Mouse (Mus musculus) forebrain, embryonic 11.5 days (tissue): ENCODE measurements around the gene Cadm4. TPM values are rescaled to one million over a fixed set of nuclear protein-coding genes. Genes with fewer than 3 reads are reported as not detected.

Experiments used
- ATAC-seq: fragments of 200-750 bp; cut with Nextera tagmentation; replicated peaks from 2 replicates; pipeline ENCODE4 v1.8.0; 2017; ENCODE audit warnings: moderate TSS enrichment; ENCODE audit not compliant: low FRiP score
- DNase-seq: peaks from one replicate; pipeline ENCODE4 v3.0.0-alpha.2; 2017; ENCODE audit warnings: low spot score
- H3K27ac ChIP-seq: fragments of 300-500 bp; sonication (generic); 2 replicates; pipeline ENCODE4 v1.5.1; 2014; ENCODE audit warnings: low read depth, low read length
- H3K27me3 ChIP-seq: fragments of 300-500 bp; sonication (generic); 2 replicates; pipeline ENCODE4 v1.6.1; 2014; ENCODE audit warnings: mild to moderate bottlenecking, low read length, mixed read lengths; ENCODE audit not compliant: control insufficient read depth, insufficient read depth
- H3K36me3 ChIP-seq: fragments of 300-500 bp; sonication (generic); 2 replicates; pipeline ENCODE4 v1.6.1; 2014; ENCODE audit warnings: mild to moderate bottlenecking, low read length, moderate library complexity, mixed read lengths; ENCODE audit not compliant: control insufficient read depth, insufficient read depth
- H3K4me1 ChIP-seq: fragments of 300-500 bp; sonication (generic); replicated peaks from 2 replicates; pipeline ENCODE4 v1.6.1; 2014; ENCODE audit warnings: low read length, mixed read lengths; ENCODE audit not compliant: control insufficient read depth, insufficient read depth
- H3K4me2 ChIP-seq: fragments of 300-500 bp; sonication (generic); 2 replicates; pipeline ENCODE4 v1.6.1; 2014; ENCODE audit warnings: low read depth, mild to moderate bottlenecking, low read length, moderate library complexity, mixed read lengths; ENCODE audit not compliant: severe bottlenecking
- H3K4me3 ChIP-seq: fragments of 300-500 bp; sonication (generic); 2 replicates; pipeline ENCODE4 v1.5.1; 2014; ENCODE audit warnings: low read depth, low read length
- H3K9ac ChIP-seq: fragments of 300-500 bp; sonication (generic); 2 replicates; pipeline ENCODE4 v1.6.1; 2014; ENCODE audit warnings: low read length
- H3K9me3 ChIP-seq: fragments of 300-500 bp; sonication (generic); 2 replicates; pipeline ENCODE4 v1.6.1; 2016; ENCODE audit warnings: low read length, mixed read lengths; ENCODE audit not compliant: control insufficient read depth
- WGBS: fragments of 180-500 bp; shearing (Covaris S2); extraction: QIAGEN DNeasy Blood & Tissue Kit; methylation state at CpG from one replicate; pipeline ENCODE4 v1.1.7; 2014; 5-methylcytosine and 5-hydroxymethylcytosine counted together
- polyA plus RNA-seq: library from polyadenylated mRNA; unstranded; fragments of >200 nt; fragmentation: Nextera tagmentation; extraction: Ambion mirVana; gene quantifications from 2 replicates; pipeline ENCODE4 v1.2.1, GENCODE M21; 2014

The Cadm4 gene
- polyA plus RNA-seq, 1 experiment from 2014 or later, result 7.1 TPM

DNA sequence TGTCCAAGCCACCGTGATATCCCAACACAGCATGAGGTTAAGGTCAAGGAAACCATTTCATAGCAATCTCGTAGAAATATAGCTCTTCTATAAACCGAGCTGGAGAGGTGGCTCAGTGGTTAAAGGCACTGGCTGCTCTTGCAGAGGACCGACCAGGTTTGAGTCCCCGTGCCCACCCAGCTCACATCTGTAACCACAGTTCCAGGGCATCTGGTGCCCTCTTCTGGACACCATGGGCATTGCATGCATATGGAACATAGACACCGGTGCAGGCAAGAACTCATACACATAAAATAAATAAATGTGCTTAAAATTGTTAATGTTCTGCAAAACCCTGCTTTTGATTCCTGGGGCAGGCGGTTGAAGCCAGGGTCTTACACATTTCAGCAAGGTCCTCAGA is 8.9 kb upstream of the Cadm4 start:
- peak; percentile 72 for DNase-seq
- Histone ChIP-seq H3K9ac (no peak overlapping the region), H3K4me3 (no peak overlapping the region)

DNA sequence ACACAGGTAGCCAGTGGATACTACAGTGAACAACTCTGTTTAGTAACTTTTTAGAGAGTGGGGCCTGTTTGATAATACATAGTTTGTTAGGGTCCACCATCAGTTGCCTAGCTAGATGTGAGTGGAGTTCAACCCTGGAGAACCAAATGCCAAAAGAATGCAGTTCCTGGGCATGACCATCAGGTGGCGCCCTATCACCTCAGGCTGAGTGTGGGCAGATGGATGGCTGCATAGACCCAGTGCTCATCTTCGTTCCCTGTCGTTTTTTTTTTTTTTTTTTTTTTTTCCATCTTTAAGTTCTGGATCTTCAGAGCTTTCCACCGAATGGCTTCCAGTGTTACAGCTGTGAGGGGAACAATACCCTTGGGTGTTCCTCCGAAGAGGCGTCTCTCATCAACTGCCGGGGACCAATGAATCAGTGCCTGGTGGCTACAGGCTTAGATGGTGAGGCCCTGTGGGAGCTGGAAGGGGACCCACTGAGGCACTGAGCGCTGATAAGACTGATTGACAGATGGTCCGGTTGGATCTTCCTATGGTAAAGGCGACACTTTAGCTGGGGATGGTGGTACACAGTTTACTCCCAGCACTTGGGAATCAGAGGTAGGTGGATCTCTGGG is 7.8 kb upstream of the Cadm4 start:
- H3K27ac ChIP-seq, result no peak overlapping the region
- ATAC-seq (peak; percentile 70), DNase-seq (peak; percentile 88)
- H3K4me3 ChIP-seq, result no peak overlapping the region
- H3K9me3 ChIP-seq, result peaks cover 4% of the 10 kb centered on the region; the same call in 1 of the 2 replicates
- WGBS, result 52% methylated on average over 10 of the region's 10 CpGs
- H3K4me1 ChIP-seq, result no peaks in the 10 kb centered on the region
- no peak overlapping the region for H3K9ac ChIP-seq
- no peak overlapping the region for H3K4me2 ChIP-seq
- no peaks in the 10 kb centered on the region for H3K27me3 ChIP-seq
- H3K36me3 ChIP-seq, result no peaks in the 10 kb centered on the region

More for the DNA sequence above, 8.9 kb upstream of the Cadm4 start:
- Histone ChIP-seq H3K4me1 (no peaks in the 10 kb centered on the region), H3K36me3 (no peaks in the 10 kb centered on the region), H3K4me2 (no peak overlapping the region), H3K27ac (no peak overlapping the region), H3K27me3 (no peaks in the 10 kb centered on the region), H3K9me3 (peaks cover 4% of the 10 kb centered on the region; the same call in 1 of the 2 replicates)
- no peak for ATAC-seq
- 71% methylated on average over 7 of the region's 7 CpGs for WGBS

DNA sequence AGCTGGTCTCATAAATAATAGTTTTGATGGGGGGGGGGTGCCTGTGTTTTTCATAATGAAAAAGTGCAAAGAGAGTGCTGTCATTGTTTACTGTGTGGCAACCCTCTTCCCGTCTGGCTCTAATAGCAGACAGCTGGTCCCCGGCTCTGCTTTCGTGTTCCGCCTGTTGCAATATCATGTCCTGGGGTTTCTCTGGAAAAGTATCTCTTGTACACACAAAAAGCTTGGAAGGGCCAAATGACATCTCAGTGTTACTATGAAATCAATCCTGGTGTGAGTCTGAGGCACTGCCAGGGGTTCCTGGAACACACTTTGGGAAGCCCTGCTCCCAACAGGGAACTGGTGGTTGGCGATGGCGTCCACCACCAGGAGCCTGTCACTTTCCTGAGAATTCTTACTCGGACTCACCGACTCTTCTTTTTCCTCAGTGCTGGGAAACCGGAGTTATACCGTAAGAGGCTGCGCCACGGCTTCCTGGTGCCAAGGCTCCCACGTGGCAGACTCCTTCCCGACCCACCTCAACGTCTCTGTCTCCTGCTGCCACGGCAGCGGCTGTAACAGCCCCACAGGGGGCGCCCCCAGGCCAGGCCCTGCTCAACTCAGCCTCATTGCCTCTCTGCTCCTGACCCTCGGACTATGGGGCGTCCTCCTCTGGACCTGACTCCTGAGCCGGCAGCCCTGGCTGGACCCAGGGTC is 6.9 kb upstream of the Cadm4 start:
- no peak overlapping the region for H3K27ac ChIP-seq
- H3K9ac ChIP-seq, result no peak overlapping the region
- H3K27me3 ChIP-seq, result no peaks in the 10 kb centered on the region
- no peaks in the 10 kb centered on the region for H3K9me3 ChIP-seq
- no peaks in the 10 kb centered on the region for H3K36me3 ChIP-seq
- H3K4me2 ChIP-seq, result no peak overlapping the region
- ATAC-seq (no peak), DNase-seq (no peak)
- H3K4me1 ChIP-seq, result no peaks in the 10 kb centered on the region
- WGBS, result 38% methylated on average over 21 of the region's 21 CpGs
- H3K4me3 ChIP-seq, result no peak overlapping the region

DNA sequence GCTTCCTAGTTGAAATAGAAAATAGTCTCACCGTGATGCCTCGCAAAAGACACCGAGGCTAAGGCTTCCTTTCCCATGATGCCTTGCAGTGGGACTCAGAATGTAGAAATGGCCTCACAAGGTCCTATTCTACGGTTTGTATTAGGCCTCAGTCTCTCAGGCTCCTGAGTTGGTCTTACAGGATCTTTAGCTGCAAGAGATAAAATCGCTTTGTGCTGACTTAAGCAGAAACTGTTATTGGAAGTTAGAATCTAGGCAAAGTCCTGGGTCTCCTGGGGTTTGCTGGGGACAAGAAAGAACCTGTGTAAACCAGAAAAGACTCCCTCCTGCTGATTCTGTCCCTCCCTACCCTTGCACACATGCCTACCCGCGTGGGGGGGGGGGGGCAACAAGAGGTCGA is 5.5 kb upstream of the Cadm4 start:
- no peak overlapping the region for H3K4me3 ChIP-seq
- H3K27me3 ChIP-seq, result no peaks in the 10 kb centered on the region; the same call in 1 of the 2 replicates
- H3K36me3 ChIP-seq, result no peaks in the 10 kb centered on the region
- WGBS, result 81% methylated on average over 8 of the region's 8 CpGs
- H3K9me3 ChIP-seq, result no peaks in the 10 kb centered on the region
- H3K4me1 ChIP-seq, result peaks cover 4% of the 10 kb centered on the region; the same call in 1 of the 2 replicates
- DNase-seq (no peak), ATAC-seq (no peak)
- no peak overlapping the region for H3K9ac ChIP-seq
- no peak overlapping the region for H3K27ac ChIP-seq
- H3K4me2 ChIP-seq, result no peak overlapping the region

DNA sequence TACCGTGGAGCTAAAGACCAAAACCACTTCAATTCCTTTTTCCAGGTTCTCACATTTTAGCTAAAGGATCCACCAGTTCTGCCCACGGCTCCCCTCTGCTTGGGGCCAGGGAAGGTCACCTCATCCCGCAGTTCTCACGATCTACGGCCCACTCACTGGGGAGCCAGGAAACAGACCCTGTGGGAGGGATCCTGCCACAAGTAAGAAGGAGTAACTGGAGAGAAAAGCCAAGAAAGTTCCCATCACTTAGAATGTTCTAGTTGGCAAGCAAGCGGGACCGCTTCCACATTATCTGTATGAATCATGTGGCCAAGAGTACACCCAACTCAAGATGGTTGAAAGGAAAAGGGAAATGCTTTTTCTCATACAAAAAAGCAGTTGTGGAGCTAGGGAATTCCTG is 5.0 kb upstream of the Cadm4 start:
- no peak for ATAC-seq
- 82% methylated on average over 7 of the region's 7 CpGs for WGBS

DNA sequence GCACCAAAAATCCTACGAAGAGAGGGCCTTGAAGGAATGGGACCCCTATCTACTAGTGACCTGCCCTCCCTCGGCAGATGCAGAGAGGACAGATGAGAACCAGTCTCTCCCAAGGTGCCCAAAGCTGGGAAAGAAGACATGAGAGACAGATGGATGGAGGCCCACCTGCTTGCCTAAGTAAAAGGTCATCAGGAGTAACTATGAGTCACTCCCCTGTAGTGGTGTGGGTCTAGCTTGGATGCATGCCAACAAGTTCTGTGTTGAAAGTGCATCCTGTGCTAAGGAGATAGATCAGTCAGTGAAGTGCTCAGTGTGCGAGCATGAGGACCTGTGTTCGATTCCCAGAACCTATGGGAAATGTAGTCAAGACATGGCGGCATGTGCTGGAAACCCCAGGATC is 2.9 kb upstream of the Cadm4 start:
- WGBS, result 90% methylated on average over 5 of the region's 5 CpGs
- ATAC-seq (no peak), DNase-seq (no peak)
- Histone ChIP-seq H3K27me3 (no peaks in the 10 kb centered on the region; the same call in 1 of the 2 replicates), H3K27ac (no peak overlapping the region), H3K4me2 (no peak overlapping the region), H3K9ac (no peak overlapping the region), H3K9me3 (no peaks in the 10 kb centered on the region), H3K4me3 (no peak overlapping the region), H3K36me3 (no peaks in the 10 kb centered on the region), H3K4me1 (peaks cover 8% of the 10 kb centered on the region; the same call in 1 of the 2 replicates)

More for the DNA sequence above, 5.0 kb upstream of the Cadm4 start:
- no peak overlapping the region for H3K9ac ChIP-seq
- peaks cover 4% of the 10 kb centered on the region; the same call in 1 of the 2 replicates for H3K4me1 ChIP-seq
- DNase-seq, result no peak
- H3K4me3 ChIP-seq, result no peak overlapping the region
- no peak overlapping the region for H3K27ac ChIP-seq
- H3K27me3 ChIP-seq, result no peaks in the 10 kb centered on the region; the same call in 1 of the 2 replicates
- H3K4me2 ChIP-seq, result no peak overlapping the region
- H3K9me3 ChIP-seq, result no peaks in the 10 kb centered on the region
- no peaks in the 10 kb centered on the region for H3K36me3 ChIP-seq

DNA sequence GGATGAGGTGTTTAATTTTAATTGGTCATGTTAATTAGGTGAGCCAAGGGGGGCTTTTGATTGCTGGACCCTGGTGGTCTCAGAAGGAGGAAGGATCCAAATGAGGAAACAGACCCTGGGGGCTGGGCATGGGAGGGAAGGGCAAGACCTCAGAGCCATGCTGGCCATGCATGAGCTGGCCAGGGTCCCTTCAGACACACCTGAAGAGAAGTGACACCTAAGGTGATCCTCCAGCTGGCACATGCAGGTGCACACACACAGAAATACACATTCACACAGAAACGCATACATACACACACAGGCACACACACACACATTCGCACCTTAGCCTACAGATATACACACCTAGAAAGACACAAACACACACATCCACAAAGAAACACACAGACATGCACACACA is 2.1 kb upstream of the Cadm4 start:
- Histone ChIP-seq H3K4me2 (no peak overlapping the region), H3K27ac (no peak overlapping the region), H3K36me3 (no peaks in the 10 kb centered on the region), H3K4me3 (no peak overlapping the region), H3K9ac (no peak overlapping the region), H3K27me3 (no peaks in the 10 kb centered on the region; the same call in 1 of the 2 replicates), H3K4me1 (peaks cover 8% of the 10 kb centered on the region; the same call in 1 of the 2 replicates), H3K9me3 (no peaks in the 10 kb centered on the region)
- DNase-seq, result no peak
- 91% methylated on average over 2 of the region's 2 CpGs for WGBS
- no peak for ATAC-seq

DNA sequence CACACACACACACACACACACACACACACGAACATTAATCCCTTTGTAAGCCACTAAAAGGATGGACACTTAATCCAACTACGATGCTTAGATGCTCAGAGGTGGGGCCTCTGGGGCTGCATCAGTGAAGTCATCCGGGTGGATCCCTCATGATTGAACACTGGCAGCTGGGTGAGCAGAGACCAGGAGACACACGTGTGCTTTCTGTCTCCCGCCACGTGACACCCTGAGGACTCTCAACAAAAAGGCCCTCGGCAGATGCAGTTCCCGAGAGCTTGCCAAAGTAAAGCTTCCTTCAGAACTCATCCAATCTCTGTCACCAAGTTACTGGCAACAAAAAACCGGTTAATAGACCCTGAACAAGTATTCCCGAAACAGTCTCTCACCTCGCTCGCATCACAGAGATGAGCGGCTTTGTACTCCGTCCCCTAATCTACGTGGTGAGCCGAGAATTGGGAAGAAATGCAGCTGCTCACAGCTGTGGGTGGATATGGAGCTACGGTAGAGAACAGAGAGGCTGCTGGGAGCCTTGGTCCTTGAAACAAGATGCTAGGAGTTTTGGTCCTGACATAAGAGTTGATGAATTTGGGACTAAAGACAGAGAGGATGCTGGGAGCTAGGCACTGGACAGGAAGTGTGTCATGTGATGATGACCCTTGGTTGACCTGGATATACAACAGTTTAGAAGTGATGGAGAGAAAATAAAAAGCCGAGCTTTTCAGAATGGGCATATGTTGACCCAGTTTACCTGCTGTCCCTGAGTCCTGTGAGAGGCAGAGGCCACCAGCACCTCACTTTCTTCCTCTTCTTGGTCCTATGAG is 1.5 kb upstream of the Cadm4 start:
- Histone ChIP-seq H3K4me2 (no peak overlapping the region), H3K27ac (no peak overlapping the region), H3K27me3 (no peaks in the 10 kb centered on the region; the same call in 1 of the 2 replicates), H3K9me3 (no peaks in the 10 kb centered on the region), H3K4me3 (no peak overlapping the region), H3K4me1 (peaks cover 8% of the 10 kb centered on the region; the same call in 1 of the 2 replicates), H3K36me3 (no peaks in the 10 kb centered on the region), H3K9ac (no peak overlapping the region)
- ATAC-seq (no peak), DNase-seq (no peak)
- WGBS, result 62% methylated on average over 18 of the region's 18 CpGs
